Mouse (Mus musculus): Measurements from ENCODE around the gene Cldn10. TPM values are rescaled to one million over a fixed set of nuclear protein-coding genes. Genes with fewer than 3 reads are reported as not detected.

Cldn10 gene
- polyA plus RNA-seq, 1 experiment from 2014 or later = 8.4 TPM

DNA sequence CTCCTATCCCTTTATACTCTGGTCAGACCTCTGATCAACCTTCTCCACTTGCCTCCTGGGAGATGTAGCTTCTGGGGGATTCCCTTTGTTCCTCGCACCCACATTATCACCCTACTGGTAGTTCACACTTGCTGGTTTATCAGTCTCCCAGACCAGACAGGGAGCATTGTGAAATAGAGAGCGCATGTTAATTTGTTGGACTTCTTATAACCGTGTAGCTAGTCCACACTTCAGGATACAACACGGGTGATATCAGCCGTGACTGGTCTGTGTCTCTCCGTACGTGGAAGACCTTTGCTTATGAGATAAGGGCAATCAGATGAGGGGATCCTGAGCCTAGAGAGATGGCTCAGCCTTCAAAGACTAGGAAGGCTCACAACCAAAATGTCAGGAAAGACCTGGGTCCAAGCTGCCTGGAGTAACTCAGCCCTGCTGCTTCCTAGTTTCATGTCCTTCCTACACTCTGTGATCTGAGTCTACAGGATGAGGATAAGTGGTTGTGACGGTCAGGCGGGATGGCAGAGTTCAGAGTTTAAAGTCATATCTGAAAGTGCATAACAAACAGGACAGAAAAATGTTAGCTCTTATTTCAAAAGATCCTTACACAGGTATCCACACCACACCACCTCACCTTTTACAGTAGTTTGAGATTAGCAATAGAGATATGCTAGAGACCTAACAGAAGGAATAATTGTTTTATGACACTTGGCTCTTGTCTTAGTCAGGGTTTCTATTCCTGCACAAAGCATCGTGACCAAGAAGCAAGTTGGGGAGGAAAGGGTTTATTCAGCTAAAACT lies 78.5 kb downstream of the Cldn10 start:
- no peaks in the 10 kb centered on the region for H3K36me3 ChIP-seq (ENCODE audit: control insufficient read depth, insufficient read depth, low read length)

GRCm38 (mm10) chr14:118867366-118867765 lies 79.7 kb downstream of the Cldn10 start:
- no peaks in the 10 kb centered on the region for H3K4me1 ChIP-seq (replicated peaks; ENCODE audit: control insufficient read depth, insufficient read depth)
- H3K4me2 ChIP-seq (replicated peaks; ENCODE audit: low read depth) = no peak overlapping the region
- WGBS = 58% methylated on average over 6 of the region's 6 CpGs
- no peak for ATAC-seq (ENCODE audit: low FRiP score, low TSS enrichment)
- no peak for TF ChIP-seq EP300 (optimal IDR thresholded peaks at IDR 0.05)
- no peak for TF ChIP-seq CTCF (IDR thresholded peaks at IDR 0.05; ENCODE audit: low read depth)
- H3K27ac ChIP-seq (replicated peaks) = no peak overlapping the region
- no peaks in the 10 kb centered on the region for H3K9me3 ChIP-seq (ENCODE audit: control insufficient read depth, low read length)
- no peak overlapping the region for H3K4me3 ChIP-seq (ENCODE audit: low read depth, low read length)
- H3K36me3 ChIP-seq (ENCODE audit: control insufficient read depth, insufficient read depth, low read length) = no peaks in the 10 kb centered on the region
- no peaks in the 10 kb centered on the region for H3K27me3 ChIP-seq (ENCODE audit: control insufficient read depth, insufficient read depth, low read length)
- no peak for DNase-seq (ENCODE audit: low spot score)
- no peak overlapping the region for H3K9ac ChIP-seq (ENCODE audit: low read length)

More for the DNA sequence above, 78.5 kb downstream of the Cldn10 start:
- no peak overlapping the region for H3K4me2 ChIP-seq (replicated peaks; ENCODE audit: low read depth)
- 74% methylated on average over 10 of the region's 10 CpGs for WGBS
- ATAC-seq (ENCODE audit: low FRiP score, low TSS enrichment) (no peak), DNase-seq (ENCODE audit: low spot score) (no peak)
- TF ChIP-seq CTCF (IDR thresholded peaks at IDR 0.05; ENCODE audit: low read depth) (no peak), EP300 (optimal IDR thresholded peaks at IDR 0.05) (no peak)
- H3K4me1 ChIP-seq (replicated peaks; ENCODE audit: control insufficient read depth, insufficient read depth) = no peaks in the 10 kb centered on the region
- H3K4me3 ChIP-seq (ENCODE audit: low read depth, low read length) = no peak overlapping the region
- no peaks in the 10 kb centered on the region for H3K9me3 ChIP-seq (ENCODE audit: control insufficient read depth, low read length)
- no peaks in the 10 kb centered on the region for H3K27me3 ChIP-seq (ENCODE audit: control insufficient read depth, insufficient read depth, low read length)
- no peak overlapping the region for H3K27ac ChIP-seq (replicated peaks)
- no peak overlapping the region for H3K9ac ChIP-seq (ENCODE audit: low read length)

- H3K27me3 ChIP-seq (ENCODE audit: control insufficient read depth, insufficient read depth, low read length) = no peaks in the 10 kb centered on the region
- no peak overlapping the region for H3K4me2 ChIP-seq (replicated peaks; ENCODE audit: low read depth)
- ATAC-seq (ENCODE audit: low FRiP score, low TSS enrichment) = no peak
- H3K36me3 ChIP-seq (ENCODE audit: control insufficient read depth, insufficient read depth, low read length) = no peaks in the 10 kb centered on the region
- H3K9me3 ChIP-seq (ENCODE audit: control insufficient read depth, low read length) = no peaks in the 10 kb centered on the region
- no peak overlapping the region for H3K27ac ChIP-seq (replicated peaks)
- DNase-seq (ENCODE audit: low spot score) = no peak
- WGBS = 83% methylated on average over 13 of the region's 13 CpGs
- H3K4me3 ChIP-seq (ENCODE audit: low read depth, low read length) = no peak overlapping the region
- no peaks in the 10 kb centered on the region for H3K4me1 ChIP-seq (replicated peaks; ENCODE audit: control insufficient read depth, insufficient read depth)
- no peak overlapping the region for H3K9ac ChIP-seq (ENCODE audit: low read length)
- TF ChIP-seq CTCF (IDR thresholded peaks at IDR 0.05; ENCODE audit: low read depth) (no peak), EP300 (optimal IDR thresholded peaks at IDR 0.05) (no peak)
Measured at GRCm38 (mm10) chr14:118868102-118868724, 80.5 kb downstream of the Cldn10 start.

GRCm38 (mm10) chr14:118869712-118870111 lies 82.0 kb downstream of the Cldn10 start:
- Histone ChIP-seq H3K27ac (replicated peaks) (no peak overlapping the region), H3K9me3 (ENCODE audit: control insufficient read depth, low read length) (no peaks in the 10 kb centered on the region), H3K27me3 (ENCODE audit: control insufficient read depth, insufficient read depth, low read length) (no peaks in the 10 kb centered on the region), H3K4me1 (replicated peaks; ENCODE audit: control insufficient read depth, insufficient read depth) (no peaks in the 10 kb centered on the region), H3K9ac (ENCODE audit: low read length) (no peak overlapping the region), H3K36me3 (ENCODE audit: control insufficient read depth, insufficient read depth, low read length) (no peaks in the 10 kb centered on the region), H3K4me2 (replicated peaks; ENCODE audit: low read depth) (no peak overlapping the region), H3K4me3 (ENCODE audit: low read depth, low read length) (no peak overlapping the region)
- DNase-seq (ENCODE audit: low spot score) = peak; percentile 29
- WGBS = 55% methylated on average over 6 of the region's 6 CpGs
- no peak for TF ChIP-seq EP300 (optimal IDR thresholded peaks at IDR 0.05)
- no peak for TF ChIP-seq CTCF (IDR thresholded peaks at IDR 0.05; ENCODE audit: low read depth)
- 0 out of 2 replicates have a peak, but pooled peaks have one; percentile 67 for ATAC-seq (ENCODE audit: low FRiP score, low TSS enrichment)

GRCm38 (mm10) chr14:118874126-118874525 lies 86.4 kb downstream of the Cldn10 start:
- no peak for TF ChIP-seq EP300 (optimal IDR thresholded peaks at IDR 0.05)
- Histone ChIP-seq H3K4me3 (ENCODE audit: low read depth, low read length) (no peak overlapping the region), H3K9me3 (ENCODE audit: control insufficient read depth, low read length) (no peaks in the 10 kb centered on the region), H3K9ac (ENCODE audit: low read length) (no peak overlapping the region), H3K36me3 (ENCODE audit: control insufficient read depth, insufficient read depth, low read length) (peaks cover 3% of the 10 kb centered on the region; the same call in 1 of the 2 replicates), H3K4me2 (replicated peaks; ENCODE audit: low read depth) (no peak overlapping the region), H3K27ac (replicated peaks) (no peak overlapping the region), H3K4me1 (replicated peaks; ENCODE audit: control insufficient read depth, insufficient read depth) (no peaks in the 10 kb centered on the region), H3K27me3 (ENCODE audit: control insufficient read depth, insufficient read depth, low read length) (no peaks in the 10 kb centered on the region)
- WGBS = 96% methylated on average over 4 of the region's 4 CpGs
- ATAC-seq (ENCODE audit: low FRiP score, low TSS enrichment) (no peak), DNase-seq (ENCODE audit: low spot score) (no peak)

Data from stomach, postnatal 0 days (tissue).